In genomic region chr9:116746871-116747270, GRCm38 (mm10) we compare ENCODE assay signal across 20 mouse cellular contexts.
A peak's percentile ranks its signal among the peaks of the same experiment; 100 is the strongest.
DNase-seq lines count a peak whose midpoint lies in the region; TF ChIP-seq lines count a peak whose summit lies in the region.
"Had no signal": no experiment of that assay in that cellular context is flagged by ENCODE, and none has a peak within 500 bp of the region (broad histone marks: within the 10 kb centered on the region; RNA-seq: fewer than 3 reads in every experiment).

No protein-coding gene starts in this region.

- no peak overlapping the region for H3K4me3 ChIP-seq in gastrocnemius, adult 2 months
- H3K4me3 ChIP-seq in left cerebral cortex, adult 2 months: no peak overlapping the region
- H3K4me3 ChIP-seq in E14TG2a.4 (replicated peaks; ENCODE audit: low read length): no peak overlapping the region
- H3K4me3 ChIP-seq: embryonic facial prominence, embryonic 10.5 days; heart, embryonic 10.5 days; hindbrain, embryonic 12.5 days; liver, embryonic 15.5 days; neural tube, embryonic 12.5 days had no signal

- no peaks in the 10 kb centered on the region for H3K9me3 ChIP-seq in E14TG2a.4 (ENCODE audit: low read length)
- H3K9me3 ChIP-seq: heart, embryonic 10.5 days; hindbrain, embryonic 12.5 days; liver, embryonic 15.5 days; neural tube, embryonic 12.5 days had no signal

- no peaks in the 10 kb centered on the region for H3K27me3 ChIP-seq in E14TG2a.4 (ENCODE audit: insufficient read depth, low read length)
- H3K27me3 ChIP-seq: hindbrain, embryonic 12.5 days; liver, embryonic 15.5 days; neural tube, embryonic 12.5 days had no signal

- intact Hi-C loops in gastrocnemius, adult 2 months (cut with DNase I): no loop called here
- intact Hi-C loops in left cerebral cortex, adult 2 months (cut with DNase I): no loop called here

- no peaks in the 10 kb centered on the region for H3K4me1 ChIP-seq in E14TG2a.4 (replicated peaks; ENCODE audit: low read depth, low read length)
- H3K4me1 ChIP-seq: heart, embryonic 10.5 days; liver, embryonic 15.5 days; neural tube, embryonic 12.5 days had no signal

- no peak overlapping the region for H3K27ac ChIP-seq in gastrocnemius, adult 2 months
- H3K27ac ChIP-seq in left cerebral cortex, adult 2 months: no peak overlapping the region
- H3K27ac ChIP-seq: embryonic facial prominence, embryonic 10.5 days; heart, embryonic 10.5 days; hindbrain, embryonic 12.5 days; liver, embryonic 15.5 days; macrophage; neural tube, embryonic 12.5 days had no signal

- no peak for DNase-seq in gastrocnemius, adult 2 months
- no peak for DNase-seq in gastrocnemius, postnatal 25 days
- DNase-seq in left cerebral cortex, adult 2 months (ENCODE audit: extremely low spot score in 1 of 2, low spot score in 2 of 2): no peak
- DNase-seq in left cerebral cortex, adult 8-10 months (ENCODE audit: low spot score in 2 of 2): no peak
- peak; percentile 42 for DNase-seq in ZHBTc4 (ENCODE audit: low read depth, low spot score)
- no peak for DNase-seq in cerebellum, adult 8-10 months
- DNase-seq in urinary bladder, adult 18-20 months (ENCODE audit: low spot score in 2 of 2): no peak
- DNase-seq: adrenal gland, postnatal 25 days; cerebellum, adult 11-12 months; gastrocnemius, postnatal 14 days; heart, postnatal 10 days; kidney, adult 9 months; right cerebral cortex, postnatal 4 days had no signal

- TF ChIP-seq CTCF in gastrocnemius, adult 2 months (IDR thresholded peaks at IDR 0.05): peak; percentile 40
- TF ChIP-seq CTCF in left cerebral cortex, adult 2 months (IDR thresholded peaks at IDR 0.05): peak; percentile 26
- TF ChIP-seq CTCF in E14TG2a.4 (conservative IDR thresholded peaks at IDR 0.05; ENCODE audit: low read length): 0 out of 2 replicates have a peak, but pooled peaks have one; percentile 6

- no peaks in the 10 kb centered on the region for H3K36me3 ChIP-seq in E14TG2a.4 (ENCODE audit: insufficient read depth, low read length)
- H3K36me3 ChIP-seq: embryonic facial prominence, embryonic 10.5 days; heart, embryonic 10.5 days; hindbrain, embryonic 12.5 days; liver, embryonic 15.5 days; neural tube, embryonic 12.5 days had no signal
